Mouse (Mus musculus) testis, adult 2 months (tissue): ENCODE data around the gene Vapa.

ENCODE experiments used
- CTCF ChIP-seq: fragments of 200-500 bp; IDR thresholded peaks from 2 replicates; pipeline ENCODE4 v1.5.1; 2012; ENCODE audit warnings: low read depth, mild to moderate bottlenecking, inconsistent platforms, low read length, moderate library complexity; ENCODE audit not compliant: control insufficient read depth, insufficient read depth, insufficient replicate concordance
- POLR2A ChIP-seq: fragments of 200-500 bp; IDR thresholded peaks from 2 replicates; pipeline ENCODE4 v1.6.1; 2012; ENCODE audit warnings: low read depth, mild to moderate bottlenecking, inconsistent platforms, low read length, moderate library complexity; ENCODE audit not compliant: control insufficient read depth

- TF ChIP-seq CTCF: no peak
- no peak for TF ChIP-seq POLR2A
Measured at GRCm38 (mm10) chr17:65558788-65559187, 54.6 kb downstream of the Vapa start.
